Mouse (Mus musculus) CD4-positive, CD25-positive, alpha-beta regulatory T cell, adult 2 months (primary cell): ENCODE measurements around the gene Rab43.

Experiments used
- DNase-seq: peaks from one replicate; pipeline ENCODE4 v3.0.0-alpha.2; 2012; ENCODE audit warnings: low read depth, low spot score

Rab43 gene

DNA sequence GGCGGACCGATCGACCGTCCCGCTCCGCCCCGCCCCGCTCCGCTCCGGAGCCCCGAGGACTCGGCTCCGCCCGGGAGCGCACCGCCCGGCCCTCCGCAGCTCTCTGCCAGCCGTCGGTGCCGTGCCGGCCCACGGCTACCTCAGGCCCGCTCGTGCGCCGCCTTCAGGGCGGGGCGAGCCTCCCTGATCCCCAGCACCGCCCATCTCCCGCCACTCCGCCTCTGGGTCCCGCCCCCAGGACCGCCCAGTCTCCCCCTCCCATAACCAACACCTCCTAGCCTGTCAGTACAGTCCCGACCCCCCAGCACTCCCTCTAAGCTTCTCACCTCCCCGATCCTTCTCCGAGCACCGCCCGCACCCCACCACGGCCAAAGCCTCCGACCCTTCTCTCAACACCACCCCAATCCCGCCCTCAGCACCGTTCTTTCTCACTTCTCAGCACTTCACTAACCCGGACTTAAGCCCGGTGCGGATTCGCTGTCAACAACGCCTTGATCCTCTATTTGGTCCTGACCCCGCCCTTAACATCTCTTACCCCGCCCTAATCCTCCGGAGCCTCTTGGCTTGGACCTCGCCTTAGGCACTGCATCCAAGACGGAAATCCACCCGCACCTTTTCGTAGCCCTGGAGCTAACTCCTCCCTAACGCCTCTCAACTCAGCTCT, at the start of gene Rab43:
Gene Rab43 (minus strand): TSS at position 490 of the 664 bp plus-strand sequence.
- peak; percentile 94 for DNase-seq

DNA sequence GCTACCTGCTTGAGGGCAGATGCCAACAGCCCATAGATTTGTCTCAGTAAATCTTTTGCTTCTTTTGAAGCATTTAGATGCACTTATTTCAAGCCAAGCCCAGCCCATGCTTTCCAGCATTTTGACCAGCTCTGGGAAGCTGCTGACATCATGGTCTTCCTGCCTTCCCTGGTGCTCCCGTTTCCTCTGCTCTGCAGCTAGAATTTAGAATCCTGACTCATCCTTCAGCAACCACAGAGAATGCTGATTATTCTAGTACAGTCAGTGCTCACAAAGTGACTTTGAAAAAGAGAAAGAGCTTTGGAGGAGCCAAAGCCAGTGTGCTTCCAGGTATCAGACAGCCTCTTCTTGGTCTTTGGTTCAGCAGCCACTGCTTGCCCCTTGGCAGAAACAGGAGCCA, 45.1 kb upstream of the Rab43 start:
- DNase-seq: no peak

DNA sequence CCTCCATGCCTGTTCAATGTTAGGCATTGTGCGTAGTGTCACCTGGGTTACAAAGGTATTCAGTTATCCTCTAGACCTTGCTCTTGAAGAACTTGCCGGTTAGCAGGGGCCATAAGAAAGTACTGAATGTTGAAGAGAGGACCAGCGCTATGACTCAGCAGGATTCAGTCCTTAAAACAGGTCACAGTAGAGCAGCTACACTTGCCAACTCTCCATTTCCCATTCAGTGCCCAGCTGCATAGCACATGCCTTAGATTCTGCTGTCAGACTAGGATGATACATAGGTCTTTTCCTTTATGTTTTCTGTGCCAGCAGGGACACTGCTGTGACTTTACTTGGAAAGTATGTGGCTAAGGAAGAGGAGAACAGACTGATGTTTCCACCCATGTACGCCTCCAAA, 41.5 kb upstream of the Rab43 start:
- DNase-seq: no peak

DNA sequence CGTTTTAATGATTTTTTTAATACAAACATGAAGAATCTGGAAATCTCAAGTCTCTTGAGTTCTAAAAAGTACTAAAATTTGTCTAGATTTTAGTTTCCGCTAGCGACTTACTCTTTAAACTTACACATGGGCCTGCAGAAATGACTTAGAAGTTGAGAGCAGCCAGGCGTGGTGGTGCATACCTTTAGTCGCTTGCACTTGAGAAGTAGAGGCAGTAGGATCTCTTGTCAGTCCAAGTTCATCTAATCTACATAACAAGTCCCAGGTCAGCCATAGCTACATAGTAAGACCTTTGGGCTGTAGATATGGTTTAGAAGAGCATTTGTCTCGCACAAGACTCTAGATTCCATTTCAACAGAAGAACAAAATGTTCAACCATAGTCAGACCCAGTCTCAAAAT, 39.9 kb upstream of the Rab43 start:
- DNase-seq: no peak

DNA sequence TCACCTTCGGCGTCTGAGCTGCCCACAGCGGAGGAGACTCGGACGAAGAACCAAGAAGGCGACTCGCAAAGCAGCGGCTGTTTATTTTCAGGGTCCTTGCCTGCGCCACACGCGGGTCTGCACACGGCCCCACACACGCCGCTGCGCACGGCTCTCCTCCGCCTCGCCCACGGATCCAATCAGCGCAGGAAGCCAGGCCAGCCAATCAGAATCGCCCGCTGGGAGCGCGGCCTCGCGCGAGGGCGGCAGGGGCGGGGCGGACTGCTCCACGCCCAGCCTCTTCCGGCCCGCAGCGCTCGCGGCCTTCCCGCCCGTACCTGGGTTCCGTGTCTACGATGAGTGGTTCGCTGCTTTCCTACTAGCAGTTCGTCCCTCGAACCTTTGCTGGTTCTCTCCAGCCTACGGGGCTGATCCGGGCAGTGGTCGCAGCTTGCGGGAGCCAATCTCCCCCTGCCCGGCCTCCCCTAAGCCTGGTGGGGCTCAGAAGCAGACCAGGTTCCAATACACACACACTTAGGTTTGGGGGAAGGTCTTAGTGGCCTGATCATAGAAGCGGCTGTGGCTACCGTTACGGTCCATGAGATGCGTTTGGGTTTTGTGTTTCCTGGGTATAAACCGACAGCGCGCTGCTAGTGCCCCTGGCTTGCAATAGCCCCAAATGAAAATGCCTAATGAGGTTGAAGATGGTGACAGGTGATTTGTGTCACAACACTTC, 39.1 kb upstream of the Rab43 start, which contains the start of gene Cnbp:
Gene Cnbp (minus strand): TSS at position 207 of the 715 bp plus-strand sequence.
- peak; percentile 100 for DNase-seq

DNA sequence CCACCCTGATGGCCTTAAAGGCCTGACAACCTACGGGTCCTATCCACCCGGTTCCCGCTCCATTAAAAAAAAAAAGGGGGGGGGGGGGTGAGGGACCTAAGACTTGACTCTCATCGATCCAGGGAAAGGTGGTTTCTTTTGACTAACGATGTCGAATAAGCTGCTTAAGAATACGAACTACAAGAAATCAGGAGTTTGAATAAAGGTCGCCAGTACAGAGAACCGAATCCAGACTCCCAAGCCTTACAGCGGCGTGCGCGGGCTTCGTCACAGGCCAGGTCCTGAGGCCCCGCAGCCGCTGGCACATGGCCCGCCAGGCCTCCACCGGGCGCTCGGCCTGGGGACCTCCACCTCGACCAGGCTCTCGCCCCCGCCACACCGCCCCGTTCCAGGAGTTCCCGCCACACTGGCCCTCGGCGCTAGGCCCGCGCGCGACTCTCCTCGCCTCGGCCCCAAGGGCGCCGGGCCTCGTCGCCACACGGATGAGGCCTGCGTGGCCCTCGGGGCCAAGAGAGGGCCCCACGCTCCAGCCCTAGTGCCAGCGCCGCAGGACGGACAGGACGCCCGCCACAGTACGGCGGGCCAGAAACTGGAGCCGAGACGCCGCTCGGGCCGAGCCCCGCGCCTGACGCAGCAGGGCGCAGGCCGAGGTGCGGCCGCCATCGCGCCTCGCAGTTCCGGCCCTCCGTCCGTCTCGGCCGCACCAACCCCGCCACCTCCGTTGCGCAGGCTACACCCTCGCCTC, 38.4 kb upstream of the Rab43 start:
- DNase-seq: peak; percentile 65

DNA sequence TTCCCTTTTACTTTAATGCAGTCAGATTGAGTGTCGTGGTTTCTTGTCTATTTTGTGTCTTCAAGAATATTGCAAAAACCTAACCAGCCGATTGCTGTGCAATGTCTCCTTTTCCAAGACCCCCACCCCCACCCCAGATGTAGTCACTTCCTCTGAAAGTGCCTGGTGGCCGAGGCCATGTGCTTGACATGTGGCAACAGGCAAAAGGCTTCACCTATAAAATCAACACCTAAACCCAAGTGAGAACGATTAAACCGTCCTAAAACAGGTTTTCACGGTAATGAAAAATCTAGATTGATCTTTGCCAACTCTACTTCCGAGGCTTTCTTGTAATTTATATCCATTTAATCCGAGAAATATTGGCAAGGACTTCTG, 37.8 kb upstream of the Rab43 start:
- DNase-seq: peak; percentile 59

DNA sequence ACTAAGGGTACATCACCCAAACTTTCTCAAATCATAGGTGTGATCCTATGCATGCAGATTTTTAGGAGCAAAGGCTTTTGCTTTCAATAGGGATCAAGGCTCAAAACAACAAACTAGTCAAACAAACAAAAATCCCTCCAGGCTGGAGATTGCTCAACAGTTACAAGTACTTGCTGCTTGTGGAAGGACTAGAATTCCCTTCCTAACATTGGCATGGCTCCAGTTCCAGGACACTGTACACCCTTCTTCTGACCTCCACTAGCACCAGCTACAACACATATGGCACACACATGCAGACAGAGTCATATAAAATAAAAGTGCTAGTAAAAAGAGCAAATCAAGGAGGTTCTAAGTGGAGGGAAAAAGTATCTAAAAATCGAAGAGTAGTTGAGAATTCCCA, 34.8 kb upstream of the Rab43 start:
- DNase-seq: no peak

DNA sequence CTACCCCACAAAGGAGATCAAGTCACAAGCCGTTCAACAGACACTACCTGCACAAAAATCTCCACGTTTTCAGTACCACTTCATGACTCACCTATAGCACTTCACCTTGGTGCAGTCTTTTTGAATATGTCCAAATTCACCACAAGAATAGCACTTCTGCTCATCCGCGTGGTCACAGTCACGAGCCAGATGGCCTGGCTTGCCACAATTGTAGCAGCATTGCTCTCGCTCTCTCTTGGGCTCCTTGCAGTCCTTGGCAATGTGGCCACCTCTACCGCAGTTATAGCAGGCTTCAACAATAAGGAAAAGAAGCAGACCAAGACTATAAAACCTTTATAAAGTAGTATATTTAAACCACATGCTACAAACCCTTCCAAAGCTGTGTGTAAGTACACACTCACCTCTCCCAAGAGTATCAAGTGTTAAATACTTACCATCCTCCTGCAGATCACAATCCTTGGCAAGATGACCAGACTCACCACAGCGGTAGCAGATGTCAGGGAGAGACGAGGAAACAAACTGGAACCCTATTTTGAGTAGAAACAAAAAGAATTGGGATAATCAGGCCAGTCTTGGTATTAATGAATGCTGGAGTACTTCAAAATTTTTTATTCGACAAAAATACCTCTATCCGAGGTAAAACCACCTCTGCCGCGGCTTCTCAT, 33.2 kb upstream of the Rab43 start:
- no peak for DNase-seq

DNA sequence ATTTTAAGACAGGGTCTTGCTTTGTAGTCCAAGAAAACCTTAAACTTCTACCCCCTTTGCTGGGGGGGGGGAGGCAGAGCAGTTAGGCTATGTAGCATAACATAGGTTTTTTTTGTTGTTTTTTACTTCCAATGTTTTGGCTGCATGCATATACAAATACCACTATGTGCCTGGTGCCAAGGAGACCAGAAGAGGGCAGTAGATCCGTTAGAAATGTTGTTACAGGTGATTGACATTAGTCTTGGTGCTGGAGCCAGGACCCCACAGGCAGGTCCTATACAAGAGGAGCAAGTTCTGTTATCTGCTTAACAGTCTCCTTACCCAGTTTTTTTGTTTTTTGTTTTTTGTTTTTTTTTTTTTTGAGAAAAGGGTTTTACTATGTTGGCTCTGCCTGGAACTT, 30.3 kb upstream of the Rab43 start:
- DNase-seq: peak; percentile 65

DNA sequence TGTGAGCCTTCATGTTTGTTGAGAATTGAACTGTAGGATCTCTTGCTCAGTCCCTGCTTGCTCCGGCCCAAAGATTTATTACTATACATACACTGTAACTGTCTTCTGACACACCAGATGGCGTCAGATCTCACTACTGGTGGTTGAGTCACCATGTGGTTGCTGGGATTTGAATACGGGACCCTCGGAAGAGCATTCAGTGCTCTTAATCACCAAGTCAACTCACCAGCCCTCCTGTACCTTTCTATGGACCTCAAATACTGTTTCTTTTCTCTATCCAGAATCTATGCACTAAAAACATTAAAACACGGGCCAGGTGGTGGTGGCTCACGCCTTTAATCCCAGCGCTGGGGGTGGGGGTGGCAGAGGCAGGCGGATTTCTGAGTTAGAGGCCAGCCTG, 29.7 kb upstream of the Rab43 start:
- DNase-seq: no peak

DNA sequence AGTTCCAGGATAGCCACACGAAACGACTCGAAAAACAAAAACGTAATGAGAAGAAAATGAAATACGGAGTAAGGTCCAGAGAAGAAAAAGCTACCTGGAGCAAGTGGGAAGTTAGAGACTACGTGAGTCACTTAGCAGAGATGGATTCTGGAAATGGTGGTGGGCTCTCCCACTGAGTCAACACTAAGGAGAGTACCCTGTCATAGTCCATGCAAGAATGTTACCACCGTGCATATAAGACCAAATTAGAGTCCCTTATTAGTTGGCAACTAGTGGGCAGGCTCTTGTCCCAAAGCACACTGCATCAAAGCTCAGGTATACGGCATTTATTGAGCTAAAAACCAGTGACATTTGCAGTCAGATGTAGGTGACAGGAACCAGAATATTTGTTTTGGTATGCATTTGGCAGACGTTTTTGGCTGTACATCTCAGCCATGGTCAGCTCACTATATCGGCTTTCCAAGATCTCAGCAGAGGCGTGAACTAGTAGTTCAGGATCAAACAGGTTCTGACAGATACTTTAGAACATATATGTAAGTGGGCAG, 27.9 kb upstream of the Rab43 start:
- no peak for DNase-seq

DNA sequence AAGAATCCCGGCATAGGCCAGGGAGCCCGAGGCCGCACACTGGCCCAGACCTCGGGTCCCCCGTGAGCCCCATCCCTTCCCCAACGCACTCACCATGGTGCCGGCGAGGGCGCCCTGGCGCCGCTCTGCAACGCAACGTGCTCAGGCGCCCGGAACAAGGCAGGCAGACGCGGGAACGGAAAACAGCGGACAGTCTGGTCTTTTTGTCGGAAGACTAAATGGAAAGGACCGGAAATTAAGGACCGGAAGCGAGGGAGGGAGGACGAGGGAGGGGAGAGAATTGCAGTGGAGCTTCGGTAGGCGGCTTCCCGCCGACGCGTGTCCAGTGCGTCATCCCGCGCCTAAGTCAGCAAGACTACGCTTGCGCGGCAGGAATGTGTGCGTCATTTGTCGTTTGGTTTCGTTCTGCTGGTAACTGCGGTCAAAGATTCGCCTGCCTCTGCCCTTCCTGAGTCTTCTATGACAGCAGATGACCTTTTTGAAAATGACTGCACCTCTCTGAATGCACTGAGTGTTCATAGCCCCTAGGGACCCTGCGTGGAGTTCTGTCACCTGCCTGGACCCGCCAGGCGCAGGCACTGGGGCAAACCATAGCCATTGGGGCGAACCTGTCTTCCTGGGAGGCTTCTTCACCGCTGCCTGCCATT, 26.7 kb upstream of the Rab43 start, which contains the start of gene Isy1:
Gene Isy1 (minus strand): TSS at position 248 of the 647 bp plus-strand sequence.
- peak; percentile 99 for DNase-seq

DNA sequence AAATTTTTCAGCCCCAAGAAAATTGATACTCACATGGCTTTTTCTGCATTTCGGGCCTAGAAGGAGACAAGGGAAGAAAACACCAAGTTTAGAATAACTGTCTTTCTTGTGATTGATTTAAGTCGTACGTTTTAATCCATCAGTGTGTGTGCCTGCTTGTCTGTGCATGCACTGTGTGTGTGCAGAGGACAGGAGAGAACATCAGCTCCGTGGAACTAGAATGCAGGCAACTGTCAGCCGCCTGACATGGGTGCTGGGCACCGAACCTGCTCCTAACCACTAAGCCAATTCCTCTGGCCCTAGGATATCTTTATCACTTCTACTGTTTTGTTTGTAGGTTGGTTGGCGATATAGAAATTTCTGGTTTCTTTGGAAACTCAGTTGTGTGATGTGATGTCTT, 23.7 kb upstream of the Rab43 start, which contains the start of gene Gm45140:
Gene Gm45140 (minus strand): TSS at position 101 of the 400 bp plus-strand sequence.
- DNase-seq: no peak

DNA sequence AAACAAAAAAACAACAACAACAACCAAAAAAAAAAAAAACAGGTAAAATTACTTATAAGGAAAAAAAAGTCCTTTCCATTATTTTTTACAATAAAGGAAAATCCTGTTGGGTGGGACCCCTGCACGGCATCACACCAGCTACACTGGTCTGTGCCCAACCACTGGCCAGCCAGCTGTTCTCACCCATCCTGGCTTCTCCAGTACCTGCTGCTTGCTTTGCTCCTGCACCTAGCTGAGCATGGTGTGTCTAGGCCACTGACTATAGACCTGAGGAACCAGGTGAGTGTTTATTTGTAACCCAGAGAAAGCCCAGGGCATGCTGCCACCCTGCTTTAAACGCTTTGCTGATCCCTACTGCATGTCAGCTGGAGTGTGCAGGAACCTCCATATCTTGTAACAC, 8.4 kb upstream of the Rab43 start:
- DNase-seq: no peak

DNA sequence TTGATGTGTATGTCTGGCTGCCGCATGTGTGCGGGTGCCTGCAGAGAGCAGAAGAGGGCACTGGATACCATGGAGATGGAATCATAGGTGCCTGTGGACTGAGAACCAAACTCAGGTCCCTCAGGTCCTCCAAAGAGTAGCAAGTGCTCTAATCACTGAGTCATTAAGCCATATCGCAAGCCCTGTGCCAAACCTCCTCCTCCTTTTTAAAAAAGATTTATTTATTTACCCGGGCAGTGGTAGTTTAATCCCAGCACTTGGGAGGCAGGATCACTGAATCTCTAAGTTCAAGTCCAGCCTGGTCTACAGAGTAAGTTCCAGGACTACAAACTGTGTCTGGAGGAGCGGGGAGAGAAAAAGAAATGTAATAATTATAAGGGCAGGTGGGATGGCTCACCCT, 2.5 kb upstream of the Rab43 start:
- no peak for DNase-seq

DNA sequence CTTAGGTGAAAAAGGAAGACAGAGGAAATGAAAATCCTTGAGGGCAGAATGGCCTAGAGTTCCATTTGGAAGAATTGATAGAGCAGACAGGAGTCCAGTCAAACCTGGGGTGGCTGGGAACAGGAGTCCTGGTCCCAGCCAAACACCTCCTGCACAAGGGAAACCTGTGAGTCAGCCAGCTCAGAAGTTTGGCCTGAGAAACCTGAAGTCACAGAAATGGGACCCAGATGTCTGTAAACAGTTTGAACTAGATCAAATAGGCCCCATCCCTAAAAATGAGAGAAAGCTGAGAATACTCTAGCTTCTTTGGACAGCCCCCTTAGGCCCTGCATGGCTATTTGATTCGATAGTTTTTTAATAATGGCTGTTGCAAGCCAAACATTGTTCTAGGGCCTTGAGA, 692 bp upstream of the Rab43 start:
- no peak for DNase-seq

DNA sequence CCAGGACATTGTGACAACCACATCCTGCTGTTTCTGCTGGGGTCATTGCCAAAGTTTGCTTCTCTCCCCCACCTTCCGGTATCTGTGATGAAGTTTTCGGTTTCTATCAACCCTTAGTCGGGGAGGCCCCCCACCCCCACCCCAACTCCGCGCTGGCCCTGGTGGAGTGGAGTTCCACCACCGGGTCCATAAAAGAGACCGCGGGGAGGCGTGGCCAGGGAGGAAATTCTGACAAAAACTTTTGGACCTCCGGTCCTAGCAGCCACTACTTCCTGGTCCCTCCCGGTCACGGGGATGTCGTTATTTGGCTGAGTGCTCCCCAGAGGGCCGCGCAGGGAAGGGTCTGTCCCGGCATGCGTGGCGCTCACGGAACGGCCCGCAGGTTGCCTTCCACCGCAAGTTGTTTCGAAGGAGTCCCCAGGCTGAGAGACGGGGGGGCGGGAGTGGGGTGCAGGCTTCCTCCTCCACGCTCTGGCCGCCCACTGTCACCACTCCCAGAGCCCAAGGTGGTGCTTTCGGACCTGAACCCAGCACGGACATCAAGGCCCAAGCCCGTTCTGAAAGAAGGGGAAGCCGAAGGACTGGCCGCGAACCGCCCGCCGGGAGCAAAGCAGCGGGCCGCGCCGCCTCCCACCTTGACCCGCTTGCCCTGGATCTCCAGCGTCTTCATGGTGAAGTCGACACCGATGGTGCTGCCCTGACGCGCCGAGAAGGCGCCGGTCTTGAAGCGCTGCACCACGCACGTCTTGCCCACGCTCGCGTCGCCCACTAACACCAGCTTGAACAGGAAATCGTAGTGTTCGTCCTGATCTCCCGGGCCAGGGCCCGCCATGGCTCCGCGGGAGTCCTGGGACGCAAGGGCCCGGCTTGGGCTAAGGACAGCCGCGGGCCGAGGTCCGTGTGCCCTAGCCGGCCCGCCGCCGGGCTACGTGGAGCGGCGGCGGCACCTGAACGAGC, 973 bp downstream of the Rab43 start:
- peak; percentile 83 for DNase-seq

DNA sequence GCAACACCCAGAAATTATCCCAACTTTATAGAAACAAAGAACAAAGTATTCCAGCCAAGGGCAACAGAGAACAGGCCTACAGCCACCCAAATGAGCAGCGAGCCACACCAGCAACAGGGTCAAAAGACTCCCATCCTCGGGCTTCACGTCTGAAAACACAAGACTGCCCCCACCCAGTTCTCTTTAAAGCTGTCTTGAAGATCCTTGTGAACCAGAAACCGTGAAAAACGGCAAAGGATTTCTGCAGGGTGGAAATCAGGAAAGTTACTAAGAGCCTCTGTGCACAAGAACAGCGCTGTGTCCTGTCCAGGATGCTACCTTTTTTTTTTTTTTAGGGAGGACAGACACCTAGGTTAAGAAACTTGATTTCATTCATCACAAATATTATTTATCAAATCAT, 1.7 kb downstream of the Rab43 start:
- no peak for DNase-seq

DNA sequence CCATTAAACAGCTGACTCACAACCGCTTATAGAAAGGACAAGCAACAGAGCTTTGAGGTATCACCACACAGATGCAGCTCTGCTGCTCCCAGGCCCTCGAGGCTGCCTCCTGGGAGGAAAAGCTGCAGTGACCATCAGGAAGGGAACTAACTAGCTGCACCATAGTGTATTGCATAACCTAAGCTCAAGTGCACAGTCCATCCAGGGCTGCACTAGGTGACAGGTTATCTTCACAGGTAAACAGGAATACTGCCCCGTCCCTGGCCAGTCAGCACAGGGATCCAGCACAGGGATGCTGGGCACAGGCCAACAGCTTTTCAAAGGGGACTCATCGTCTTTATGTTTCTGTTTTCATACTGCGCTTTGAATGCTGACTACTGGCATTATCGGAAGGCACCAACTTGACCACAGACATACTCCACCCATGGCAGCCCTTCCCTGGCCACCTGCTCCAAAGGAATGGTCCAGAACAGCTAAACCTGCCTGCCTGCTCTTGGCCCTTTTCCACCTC, 2.3 kb downstream of the Rab43 start:
- no peak for DNase-seq
